8 mouse cellular contexts compared by ENCODE assay signal in the genomic region with DNA sequence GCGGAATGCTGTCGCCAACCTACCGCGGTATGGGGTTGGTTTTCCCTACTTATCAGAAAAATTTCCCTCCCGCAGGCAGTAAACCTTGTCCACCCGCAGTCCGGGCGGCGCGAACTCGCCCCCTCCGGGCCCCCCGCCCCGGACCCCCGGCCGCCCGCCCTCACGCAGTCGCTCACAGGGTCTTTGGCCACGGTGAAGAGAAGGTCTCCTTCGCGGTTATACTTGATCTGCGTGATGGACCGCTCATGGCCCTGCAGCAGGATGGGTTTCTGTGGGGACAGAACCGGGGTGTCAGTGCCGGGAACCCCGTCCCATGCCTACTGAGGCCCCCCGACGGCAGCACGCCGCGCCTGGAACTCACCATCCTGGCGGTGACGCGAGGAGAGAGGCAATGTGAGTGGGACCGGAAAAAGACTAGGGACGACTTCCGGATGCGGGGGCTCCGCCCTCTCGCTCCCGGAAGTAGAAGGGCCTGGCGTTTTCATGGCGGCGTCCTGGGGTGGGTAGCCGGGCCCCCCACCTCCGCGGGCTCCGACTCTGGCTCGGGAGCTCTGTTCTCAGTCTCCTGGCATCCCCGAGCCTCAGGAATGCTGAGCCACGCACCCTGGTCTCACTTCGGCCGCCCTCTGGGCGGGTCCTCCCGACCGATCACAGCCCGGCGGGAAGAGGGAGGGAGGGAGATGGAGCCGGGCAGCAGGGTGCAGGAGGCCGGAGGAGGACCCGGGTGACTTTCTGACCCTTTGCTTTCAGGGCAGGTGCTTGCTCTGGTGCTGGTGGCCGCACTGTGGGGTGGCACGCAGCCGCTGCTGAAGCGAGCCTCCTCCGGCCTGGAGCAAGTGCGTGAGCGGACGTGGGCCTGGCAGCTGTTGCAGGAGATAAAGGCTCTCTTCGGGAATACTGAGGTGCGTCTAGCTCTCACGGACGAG. TPM values are rescaled to one million over a fixed set of nuclear protein-coding genes. Genes with fewer than 3 reads are reported as not detected.
A peak's percentile ranks its signal among the peaks of the same experiment; 100 is the strongest.
DNase-seq lines count a peak whose midpoint lies in the region; ATAC-seq and TF ChIP-seq lines count a peak whose summit lies in the region.

A gene (minus strand): TSS at position 416 of the 926 bp plus-strand sequence.
A gene (plus strand): TSS at position 436 of the 926 bp plus-strand sequence.

- TF ChIP-seq CTCF in bone marrow macrophage, adult 2 months (IDR thresholded peaks at IDR 0.05; ENCODE audit: low read depth, low read length): no peak

- no peak for TF ChIP-seq POLR2A in bone marrow macrophage, adult 2 months (IDR thresholded peaks at IDR 0.05; ENCODE audit: borderline replicate concordance, low read depth, low read length)
- peak; percentile 94 for TF ChIP-seq POLR2A in myocyte (IDR thresholded peaks at IDR 0.05; ENCODE audit: insufficient read length, low read depth)

- peak within 1 kb of the TSS; percentile 38; the same call in 1 of the 2 replicates for H3K27ac ChIP-seq in bone marrow macrophage, adult 2 months (ENCODE audit: insufficient read depth, low read depth, low read length)
- H3K27ac ChIP-seq in embryonic facial prominence, embryonic 15.5 days (replicated peaks): peak within 1 kb of the TSS; percentile 73
- peak within 1 kb of the TSS; percentile 80 for H3K27ac ChIP-seq in liver, embryonic 11.5 days (ENCODE audit: low read depth, low read length)

- H3K27me3 ChIP-seq in embryonic facial prominence, embryonic 15.5 days: no peaks in the 10 kb centered on the region
- no peaks in the 10 kb centered on the region for H3K27me3 ChIP-seq in liver, embryonic 11.5 days (replicated peaks; ENCODE audit: control insufficient read depth, insufficient read depth, low read length)
- H3K27me3 ChIP-seq in myocyte (ENCODE audit: control insufficient read depth, insufficient read depth, insufficient read length): no peaks in the 10 kb centered on the region

- DNase-seq in CD4-positive helper T cell, adult 2 months (ENCODE audit: low read depth, low spot score): peak; percentile 91
- peak; percentile 87 for DNase-seq in heart, adult 8-10 months (ENCODE audit: low spot score)
- DNase-seq in kidney, adult 9 months: peak; percentile 84
- peak; percentile 85 for DNase-seq in liver, embryonic 11.5 days (ENCODE audit: low spot score)
- peak; percentile 83 to 90 for DNase-seq in spleen, postnatal 4 days (ENCODE audit: low spot score in 2 of 2)

- peak within 1 kb of the TSS; percentile 77 for H3K4me2 ChIP-seq in embryonic facial prominence, embryonic 15.5 days (replicated peaks)
- H3K4me2 ChIP-seq in liver, embryonic 11.5 days: peak within 1 kb of the TSS; percentile 94
- H3K4me2 ChIP-seq in myocyte (ENCODE audit: low read depth): peak within 1 kb of the TSS; percentile 83

- peak within 1 kb of the TSS; percentile 94 for H3K9ac ChIP-seq in embryonic facial prominence, embryonic 15.5 days
- peak within 1 kb of the TSS; percentile 88 for H3K9ac ChIP-seq in liver, embryonic 11.5 days (ENCODE audit: low read depth, low read length)

- no peaks in the 10 kb centered on the region for H3K9me3 ChIP-seq in embryonic facial prominence, embryonic 15.5 days (replicated peaks)
- no peaks in the 10 kb centered on the region for H3K9me3 ChIP-seq in liver, embryonic 11.5 days (ENCODE audit: control insufficient read depth, low read length)

- peak within 1 kb of the TSS; percentile 84 for H3K4me3 ChIP-seq in bone marrow macrophage, adult 2 months (ENCODE audit: insufficient read depth, low read length)
- peak within 1 kb of the TSS; percentile 99 for H3K4me3 ChIP-seq in embryonic facial prominence, embryonic 15.5 days (replicated peaks)
- peak within 1 kb of the TSS; percentile 94 for H3K4me3 ChIP-seq in liver, embryonic 11.5 days (ENCODE audit: low read depth, low read length)
- peak within 1 kb of the TSS; percentile 89 for H3K4me3 ChIP-seq in myocyte

- peaks cover 64% of the 10 kb centered on the region for H3K36me3 ChIP-seq in embryonic facial prominence, embryonic 15.5 days
- peaks cover 33% of the 10 kb centered on the region for H3K36me3 ChIP-seq in liver, embryonic 11.5 days (ENCODE audit: control insufficient read depth, insufficient read depth, low read length)
- peaks cover 14% of the 10 kb centered on the region for H3K36me3 ChIP-seq in myocyte (ENCODE audit: control insufficient read depth, insufficient read depth)

- under 1% methylated on average over 69 of the region's 74 CpGs for WGBS in embryonic facial prominence, embryonic 15.5 days
- under 1% methylated on average over 74 of the region's 74 CpGs for WGBS in liver, embryonic 11.5 days

- peak within 1 kb of the TSS; percentile 61 for H3ac ChIP-seq in myocyte (ENCODE audit: control insufficient read depth, insufficient read length)

- peaks cover 60% of the 10 kb centered on the region for H3K79me2 ChIP-seq in myocyte (ENCODE audit: control insufficient read depth, insufficient read depth)

- H3K4me1 ChIP-seq in bone marrow macrophage, adult 2 months (ENCODE audit: control insufficient read depth, insufficient read depth, low read length): peaks cover 17% of the 10 kb centered on the region
- peaks cover 34% of the 10 kb centered on the region for H3K4me1 ChIP-seq in embryonic facial prominence, embryonic 15.5 days
- H3K4me1 ChIP-seq in liver, embryonic 11.5 days (replicated peaks; ENCODE audit: control insufficient read depth, insufficient read depth, low read length): peaks cover 23% of the 10 kb centered on the region

- peak; percentile 86 for ATAC-seq in embryonic facial prominence, embryonic 15.5 days (ENCODE audit: insufficient number of reproducible peaks, low FRiP score, low TSS enrichment, low read depth)
- peak; percentile 91 for ATAC-seq in liver, embryonic 11.5 days (replicated peaks; ENCODE audit: low FRiP score)

TF ChIP-seq in myocyte, 11 proteins besides CTCF, POLR2A, EP300 and RAD21:
- TF ChIP-seq MAX (IDR thresholded peaks at IDR 0.05; ENCODE audit: low read depth): no peak
- TF ChIP-seq MYOD1 (IDR thresholded peaks at IDR 0.05; ENCODE audit: control insufficient read depth in 1 of 3, insufficient read length in 2 of 3, low read depth in 2 of 3): peak in 2 of 3 experiments; percentile 57 to 74
- peak; percentile 96 for TF ChIP-seq POLR2AphosphoS2 (IDR thresholded peaks at IDR 0.05; ENCODE audit: insufficient read length, low read depth)
- peak in 2 of 3 experiments; percentile 63 to 73 for TF ChIP-seq MYOG (IDR thresholded peaks at IDR 0.05; ENCODE audit: control insufficient read depth in 1 of 3, insufficient read depth in 1 of 3, insufficient read length in 2 of 3, low read depth in 2 of 3)
- no peak for TF ChIP-seq TCF12 (IDR thresholded peaks at IDR 0.05; ENCODE audit: insufficient read depth, poor library complexity, severe bottlenecking)
- peak; percentile 18 for TF ChIP-seq REST (IDR thresholded peaks at IDR 0.05; ENCODE audit: insufficient read depth, insufficient read length)
- no peak for TF ChIP-seq SRF (IDR thresholded peaks at IDR 0.05; ENCODE audit: control insufficient read depth, insufficient read length, low read depth)
TF ChIP-seq in myocyte: peak in this region for 4.

RNA-seq across cellular contexts. Expression of the first gene that starts in this region (rescaled TPM):
- polyA plus RNA-seq in bone marrow macrophage, adult 2 months (2012; ENCODE audit: insufficient read depth, insufficient read length, missing spikeins): 105 and 119 TPM in 2 replicates
- 270 and 284 TPM in 2 replicates for polyA plus RNA-seq in embryonic facial prominence, embryonic 15.5 days (2015; fragmentation: Nextera tagmentation; extraction: Ambion mirVana)
- 100 to 1,000 TPM; 118 to 136 (median 130) TPM for total RNA-seq in heart, adult 8-10 months (2022)
- polyA plus RNA-seq in liver, embryonic 11.5 days (2014; fragmentation: Nextera tagmentation; extraction: Ambion mirVana): 329 and 341 TPM in 2 replicates
- 358 TPM for polyA plus RNA-seq in myocyte (2012; fragmentation: generic; extraction: Trizol)

RNA-seq across cellular contexts. Expression of the second gene that starts in this region (rescaled TPM):
- polyA plus RNA-seq in bone marrow macrophage, adult 2 months (2012; ENCODE audit: insufficient read depth, insufficient read length, missing spikeins): 137 and 140 TPM in 2 replicates
- 197 and 210 TPM in 2 replicates for polyA plus RNA-seq in embryonic facial prominence, embryonic 15.5 days (2015; fragmentation: Nextera tagmentation; extraction: Ambion mirVana)
- 10 to 100 TPM; 40.4 to 44.9 (median 42.0) TPM for total RNA-seq in heart, adult 8-10 months (2022)
- 207 and 228 TPM in 2 replicates for polyA plus RNA-seq in liver, embryonic 11.5 days (2014; fragmentation: Nextera tagmentation; extraction: Ambion mirVana)
- 220 TPM for polyA plus RNA-seq in myocyte (2012; fragmentation: generic; extraction: Trizol)

Comparison
In these comparisons a context has a peak if more than half of its experiments do, and no peak if none do; other contexts are left out.
1. Peak in every context shown above with its lines: DNase-seq, ATAC-seq, H3K4me3 ChIP-seq and H3K27ac ChIP-seq.